Mouse (Mus musculus) inflammation-experienced regulatory T-cells, adult 16 weeks (primary cell): ENCODE data around the gene Milr1. TPM values are rescaled to one million over a fixed set of nuclear protein-coding genes. Genes with fewer than 3 reads are reported as not detected.

Experiments
- polyA plus RNA-seq: library from polyadenylated mRNA; unstranded; fragments of 100-300 nt; shearing (Covaris generic); gene quantifications from one replicate; pipeline ENCODE4 v1.2.1, GENCODE M21; 2017

Gene Milr1
- 8.1 TPM for polyA plus RNA-seq

GRCm38 (mm10) chr11:106751039-106752018, at the start of gene Milr1:
TSS of gene Milr1 (plus strand) at chr11:106751226.

GRCm38 (mm10) chr11:106750121-106750751, 790 bp upstream of the Milr1 start, which contains the start of gene Pecam1:
TSS of gene Pecam1 (minus strand) at chr11:106750628.

GRCm38 (mm10) chr11:106779388-106780088, 28.5 kb downstream of the Milr1 start, which contains the start of gene Polg2:
TSS of gene Polg2 (minus strand) at chr11:106779537.

GRCm38 (mm10) chr11:106788775-106789459, 37.9 kb downstream of the Milr1 start, which contains the start of the genes Ddx5 and Cep95:
TSS of gene Ddx5 (minus strand) at chr11:106789185.
TSS of gene Cep95 (plus strand) at chr11:106789252.

Other genes with a start within 250 kb of the Milr1 start
- gene Tex2, start 137.8 kb upstream of the Milr1 start, polyA plus RNA-seq: 29.4 TPM
- gene Pecam1, start 598 bp upstream of the Milr1 start, polyA plus RNA-seq: 112 TPM
- 14.0 TPM for gene Polg2, start 28.3 kb downstream of the Milr1 start, polyA plus RNA-seq
- gene Ddx5, start 38.0 kb downstream of the Milr1 start, polyA plus RNA-seq: 704 TPM
- 54.1 TPM for gene Cep95, start 38.0 kb downstream of the Milr1 start, polyA plus RNA-seq
- 10.6 TPM for gene Smurf2, start 169.5 kb downstream of the Milr1 start, polyA plus RNA-seq
- gene Kpna2, start 248.3 kb downstream of the Milr1 start, polyA plus RNA-seq: 95.7 TPM